Mouse (Mus musculus): ENCODE measurements around the gene Mob1a.

DNA sequence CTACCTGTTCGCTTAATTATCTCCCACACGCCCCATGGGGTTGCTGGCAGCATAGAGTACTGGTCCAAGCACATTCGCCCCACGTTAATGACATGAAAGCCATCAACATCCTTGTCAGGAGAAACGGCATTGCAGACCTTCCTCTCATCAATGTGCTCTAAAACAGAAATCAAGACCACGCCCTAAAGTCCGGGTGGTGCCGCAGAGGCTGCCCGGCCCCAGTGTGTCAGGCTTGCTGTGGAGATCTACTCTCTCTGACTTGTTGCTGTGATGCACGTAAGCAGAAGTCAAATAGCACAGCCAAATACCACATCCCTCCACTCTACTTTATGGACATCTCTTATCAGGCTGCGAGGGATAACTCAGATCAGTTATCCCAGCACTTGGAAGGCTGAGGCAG is 14.6 kb upstream of the Mob1a start:
- TF ChIP-seq HCFC1 (IDR thresholded peaks at IDR 0.05; ENCODE audit: borderline replicate concordance, insufficient read depth, low read length): no peak
- no peak for TF ChIP-seq MAFK (IDR thresholded peaks at IDR 0.05; ENCODE audit: insufficient read depth, low read depth, low read length)
- no peak for TF ChIP-seq CHD2 (IDR thresholded peaks at IDR 0.05; ENCODE audit: low read depth, low read length)
- no peak for TF ChIP-seq ZNF384 (IDR thresholded peaks at IDR 0.05; ENCODE audit: low read depth, low read length)
- TF ChIP-seq ZC3H11A (IDR thresholded peaks at IDR 0.05; ENCODE audit: borderline replicate concordance, low read depth, low read length): no peak

Measured in ES-E14 (cell line).